Mouse (Mus musculus) thymus, postnatal 10 days (tissue): ENCODE measurements around the gene Cenpx.
"Not testable (repeated sequence)": the region's sequence is repeated elsewhere in the genome, so short reads cannot be mapped to it uniquely, and the experiment has no call there.

ENCODE experiments used
- DNase-seq, 2 experiments: peaks; one replicate each; pipeline ENCODE4 v3.0.0; 2021; ENCODE audit warnings: low spot score in 2 of 2

The Cenpx gene

GRCm38 (mm10) chr11:120697741-120698140 is 15.8 kb downstream of the Cenpx start:
- DNase-seq = no peak

- no peak for DNase-seq
Measured at GRCm38 (mm10) chr11:120696568-120696967, 17.0 kb downstream of the Cenpx start.

GRCm38 (mm10) chr11:120695641-120696040 is 17.9 kb downstream of the Cenpx start:
- DNase-seq = no peak

- no peak for DNase-seq
Measured at GRCm38 (mm10) chr11:120695184-120695583, 18.4 kb downstream of the Cenpx start.

- DNase-seq = no peak
Measured at GRCm38 (mm10) chr11:120693461-120693860, 20.1 kb downstream of the Cenpx start.

GRCm38 (mm10) chr11:120692471-120693011 is 21.0 kb downstream of the Cenpx start:
- DNase-seq = no peak

GRCm38 (mm10) chr11:120689365-120689764 is 24.2 kb downstream of the Cenpx start:
- DNase-seq = no peak

GRCm38 (mm10) chr11:120686650-120687272 is 26.8 kb downstream of the Cenpx start:
- no peak for DNase-seq

GRCm38 (mm10) chr11:120684660-120685059 is 28.9 kb downstream of the Cenpx start:
- DNase-seq = no peak

GRCm38 (mm10) chr11:120684086-120684485 is 29.5 kb downstream of the Cenpx start:
- no peak for DNase-seq

GRCm38 (mm10) chr11:120683536-120683935 is 30.0 kb downstream of the Cenpx start:
- no peak for DNase-seq

- DNase-seq = no peak
Measured at GRCm38 (mm10) chr11:120682683-120683082, 30.9 kb downstream of the Cenpx start.

- DNase-seq = no peak
Measured at GRCm38 (mm10) chr11:120679909-120680308, 33.6 kb downstream of the Cenpx start.

- DNase-seq = no peak
Measured at GRCm38 (mm10) chr11:120676951-120677350, 36.6 kb downstream of the Cenpx start.

GRCm38 (mm10) chr11:120675875-120676274 is 37.7 kb downstream of the Cenpx start:
- not testable (repeated sequence) for DNase-seq

GRCm38 (mm10) chr11:120673594-120674122 is 39.9 kb downstream of the Cenpx start:
- DNase-seq = no peak

GRCm38 (mm10) chr11:120672687-120673593 is 40.6 kb downstream of the Cenpx start, which contains the start of gene Aspscr1:
TSS of gene Aspscr1 (plus strand) at chr11:120672973.
- DNase-seq = peak; percentile 95 to 97

GRCm38 (mm10) chr11:120666617-120667016 is 46.9 kb downstream of the Cenpx start:
- no peak for DNase-seq

GRCm38 (mm10) chr11:120665406-120665805 is 48.1 kb downstream of the Cenpx start:
- no peak for DNase-seq

- DNase-seq = no peak
Measured at GRCm38 (mm10) chr11:120663714-120664113, 49.8 kb downstream of the Cenpx start.

GRCm38 (mm10) chr11:120662759-120663158 is 50.8 kb downstream of the Cenpx start:
- no peak for DNase-seq

- no peak for DNase-seq
Measured at GRCm38 (mm10) chr11:120661076-120661460, 52.5 kb downstream of the Cenpx start, which contains the start of gene Notum. TSS of gene Notum (minus strand) at chr11:120661175.
